Mouse (Mus musculus) CD4-positive, CD25-positive, alpha-beta regulatory T cell, adult 2 months (primary cell): ENCODE results near the gene Mmaa.
A peak's percentile ranks its signal among the peaks of the same experiment; 100 is the strongest.

Experiments
- DNase-seq: peaks from one replicate; pipeline ENCODE4 v3.0.0-alpha.2; 2012; ENCODE audit warnings: low read depth, low spot score

The Mmaa gene

DNA sequence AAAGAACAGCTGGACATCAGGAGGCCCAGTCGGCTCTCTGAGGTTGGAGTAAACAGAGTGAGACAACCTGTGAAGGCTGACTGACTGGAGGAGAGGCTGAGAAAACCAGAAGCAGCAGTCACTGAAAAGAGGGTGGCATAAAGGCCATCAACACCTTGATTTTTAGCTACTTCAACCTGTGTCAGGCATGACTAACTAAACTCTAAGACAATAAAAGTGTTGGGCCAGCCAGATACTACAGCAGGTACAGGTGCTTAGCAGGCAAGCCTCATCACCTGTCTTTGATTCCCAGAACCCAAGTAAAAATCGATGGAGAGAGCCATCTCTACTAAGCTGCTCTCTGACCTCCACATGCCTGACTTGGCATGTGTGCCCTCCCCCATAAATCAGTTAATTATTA is 6.1 kb downstream of the Mmaa start:
- DNase-seq: no peak

DNA sequence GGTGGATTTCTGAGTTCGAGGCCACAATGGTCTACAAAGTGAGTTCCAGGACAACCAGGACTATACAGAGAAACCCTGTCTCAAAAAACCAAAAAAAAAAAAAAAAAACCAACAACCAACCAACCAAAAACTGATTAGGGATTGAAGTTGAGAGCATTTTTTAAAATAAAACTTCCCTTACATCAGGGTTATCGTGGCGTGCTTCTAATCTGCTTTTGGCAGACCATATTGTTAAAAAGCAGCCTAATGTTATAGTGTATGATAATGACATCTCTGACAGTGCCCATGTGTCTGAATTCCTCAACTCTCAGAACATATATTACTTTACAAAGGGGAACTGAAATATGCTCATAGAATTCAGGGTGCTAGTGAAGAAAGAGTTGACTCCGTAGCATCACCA is 6.5 kb downstream of the Mmaa start:
- DNase-seq: no peak

DNA sequence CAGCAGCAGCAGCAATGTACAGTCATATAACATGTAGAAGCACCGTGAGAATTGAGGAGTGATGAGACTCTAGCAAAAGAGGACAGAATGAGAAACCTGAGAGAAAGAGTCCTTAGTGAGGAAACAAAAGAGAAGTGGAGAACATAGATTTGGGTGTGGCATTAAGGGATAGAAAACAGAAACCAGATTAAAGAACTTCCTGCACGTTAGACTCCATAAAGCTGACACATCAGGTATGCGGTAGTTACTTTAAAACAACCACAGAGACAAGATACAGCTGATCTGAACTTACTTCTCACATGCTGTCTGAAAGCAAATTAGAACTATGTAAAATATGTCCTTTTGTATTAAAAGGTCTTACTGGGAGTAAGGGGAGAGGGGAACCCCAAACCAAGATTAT is 8.3 kb downstream of the Mmaa start:
- peak; percentile 34 for DNase-seq

DNA sequence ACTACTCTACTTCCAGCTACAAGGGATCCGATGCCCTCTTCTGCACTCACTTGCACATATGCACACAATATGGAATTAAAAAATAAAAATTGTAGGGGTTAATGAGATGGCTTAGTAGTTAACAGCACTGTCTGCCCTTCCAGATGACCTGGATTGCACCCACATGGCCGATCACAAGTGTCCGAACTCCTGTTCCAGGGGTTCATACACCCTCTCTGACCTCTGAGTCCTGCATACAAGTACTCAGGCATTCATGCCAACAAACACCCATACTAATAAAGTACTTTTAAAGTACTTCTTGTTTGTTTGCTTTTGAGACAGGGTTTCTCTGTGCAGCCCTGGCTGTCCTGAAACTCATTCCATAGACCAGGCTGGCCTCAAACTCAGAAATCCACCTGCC is 10.1 kb downstream of the Mmaa start:
- no peak for DNase-seq

GRCm38 (mm10) chr8:79281376-79281890 is 13.3 kb downstream of the Mmaa start:
- no peak for DNase-seq

GRCm38 (mm10) chr8:79277264-79277870 is 17.4 kb downstream of the Mmaa start:
- DNase-seq: no peak

GRCm38 (mm10) chr8:79274940-79275339 is 19.8 kb downstream of the Mmaa start:
- no peak for DNase-seq

DNA sequence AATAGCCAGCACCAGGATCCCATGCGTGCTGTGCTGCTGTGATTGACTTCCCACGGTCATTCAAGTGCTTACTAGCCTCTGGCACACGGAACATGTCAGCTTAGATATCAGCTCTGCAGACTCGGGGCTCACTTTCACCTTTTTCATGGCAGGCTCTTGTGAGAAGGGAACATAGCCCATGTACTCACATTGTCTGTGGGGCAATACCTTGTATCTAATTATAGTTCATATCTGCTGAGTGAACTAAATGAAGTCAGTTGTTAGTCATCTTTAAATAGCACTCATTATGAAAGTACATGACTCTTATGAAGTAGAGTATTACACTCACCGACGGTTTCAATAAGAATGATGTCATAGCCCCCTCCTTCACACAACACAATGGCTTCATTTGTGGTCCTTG is 21.0 kb downstream of the Mmaa start:
- DNase-seq: no peak

- DNase-seq: no peak
These were observed 22.1 kb downstream of the Mmaa start for GRCm38 (mm10) chr8:79272676-79273075.

- no peak for DNase-seq
These were observed 25.8 kb downstream of the Mmaa start for GRCm38 (mm10) chr8:79268921-79269320.

GRCm38 (mm10) chr8:79261920-79262319 is 32.8 kb downstream of the Mmaa start:
- DNase-seq: no peak

DNA sequence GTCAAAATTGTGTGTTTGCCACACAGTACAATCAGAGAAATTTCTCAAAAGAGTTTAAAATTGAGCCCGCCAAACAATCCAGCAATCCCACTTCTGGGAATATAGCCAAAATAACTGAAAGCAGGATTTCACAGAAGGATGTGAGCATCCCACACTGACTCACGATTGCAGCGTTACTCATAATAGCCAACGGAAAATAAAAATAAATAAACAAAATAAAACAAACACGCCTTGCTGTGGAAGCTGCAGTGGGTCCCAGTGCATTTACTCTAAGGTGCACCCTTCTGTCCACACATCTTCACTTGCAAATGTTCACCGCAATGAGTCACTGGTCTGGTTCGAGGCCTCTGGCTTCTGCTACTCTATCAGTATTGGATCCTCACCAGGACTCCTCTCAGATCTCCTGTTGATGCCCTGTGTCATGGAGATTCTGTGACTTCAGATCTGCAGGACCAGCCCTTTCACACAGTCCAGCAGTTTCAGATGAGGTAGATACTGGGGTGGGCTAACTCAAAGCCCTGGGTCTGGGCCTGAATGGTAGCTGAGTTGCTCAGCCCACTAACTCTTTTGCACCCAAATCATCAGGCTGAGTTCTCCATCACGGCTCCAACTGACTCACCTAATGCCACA is 38.5 kb downstream of the Mmaa start:
- DNase-seq: no peak

DNA sequence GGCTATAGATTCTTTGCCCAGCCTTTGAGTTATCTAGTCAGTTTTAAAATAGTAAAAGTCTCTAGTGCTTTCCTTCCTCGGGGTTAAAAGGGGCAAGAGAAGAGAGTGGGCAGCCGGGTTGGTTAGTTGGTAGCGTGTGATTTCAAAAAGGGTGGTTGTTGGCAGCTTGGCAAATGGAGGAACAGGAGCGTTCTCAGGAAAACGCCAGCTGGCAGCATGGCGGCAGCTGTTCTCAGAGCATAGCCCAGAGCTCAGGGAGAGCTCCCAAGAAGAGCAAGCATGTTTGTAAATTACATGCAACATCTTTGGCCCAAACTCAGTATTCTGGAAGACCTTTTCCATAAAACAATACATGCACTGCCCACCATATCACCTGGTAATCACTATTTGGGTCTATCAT is 41.0 kb downstream of the Mmaa start:
- DNase-seq: no peak

DNA sequence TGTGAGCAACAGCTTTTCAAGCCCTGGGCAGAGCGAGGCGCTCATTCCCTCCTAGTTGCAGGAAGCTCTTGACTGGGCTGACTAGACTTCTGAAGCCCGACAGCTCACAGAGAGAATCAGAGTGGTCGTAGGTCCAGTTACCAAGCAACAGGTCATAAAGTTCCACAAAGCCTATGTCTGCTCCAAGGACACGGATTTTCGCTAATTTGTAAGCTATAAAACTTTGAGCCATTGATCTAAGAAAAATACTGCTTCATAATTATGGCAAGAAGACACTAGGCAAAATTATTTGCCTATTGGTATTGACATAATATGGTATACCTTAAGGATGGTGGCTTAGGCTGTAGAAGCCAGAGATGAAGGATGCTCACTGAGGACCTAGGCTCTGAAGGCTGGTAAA is 46.3 kb downstream of the Mmaa start, which contains the start of gene 1700011L22Rik:
Gene 1700011L22Rik (minus strand): TSS at position 101 of the 400 bp plus-strand sequence.
- no peak for DNase-seq

- DNase-seq: no peak
These were observed 51.3 kb downstream of the Mmaa start for GRCm38 (mm10) chr8:79243422-79243821.

GRCm38 (mm10) chr8:79239996-79240395 is 54.7 kb downstream of the Mmaa start:
- no peak for DNase-seq

- no peak for DNase-seq
These were observed 55.4 kb downstream of the Mmaa start for GRCm38 (mm10) chr8:79239320-79239719.

DNA sequence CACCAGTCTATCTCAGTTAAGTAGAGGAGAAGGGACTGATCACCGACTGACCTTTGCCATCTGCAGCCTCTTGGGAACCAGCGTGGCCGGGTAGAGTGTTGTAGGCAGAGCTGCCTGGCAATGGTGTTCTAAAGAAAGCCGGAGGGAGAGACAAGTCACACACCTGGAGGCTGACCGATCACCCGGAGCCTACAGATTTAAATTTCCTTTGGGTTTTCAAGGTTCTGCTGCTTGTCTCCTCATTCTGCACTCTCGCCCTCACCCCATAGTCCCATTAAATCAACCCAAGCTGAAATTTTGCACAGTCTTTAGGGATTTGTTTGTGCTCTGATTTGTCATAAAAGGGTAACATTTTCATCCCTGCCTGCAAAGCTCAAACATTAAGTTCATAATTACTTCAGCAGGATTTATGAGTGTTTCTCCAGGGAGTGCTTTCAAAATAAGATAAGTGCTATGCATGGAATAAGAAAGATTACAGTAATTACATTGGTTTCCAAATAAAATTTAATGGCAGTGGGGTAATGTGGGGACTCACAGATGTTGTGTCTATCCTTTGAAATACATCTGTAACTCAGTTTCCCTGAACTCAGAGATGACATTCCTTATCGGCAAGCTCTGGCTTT is 65.4 kb downstream of the Mmaa start:
- DNase-seq: no peak

DNA sequence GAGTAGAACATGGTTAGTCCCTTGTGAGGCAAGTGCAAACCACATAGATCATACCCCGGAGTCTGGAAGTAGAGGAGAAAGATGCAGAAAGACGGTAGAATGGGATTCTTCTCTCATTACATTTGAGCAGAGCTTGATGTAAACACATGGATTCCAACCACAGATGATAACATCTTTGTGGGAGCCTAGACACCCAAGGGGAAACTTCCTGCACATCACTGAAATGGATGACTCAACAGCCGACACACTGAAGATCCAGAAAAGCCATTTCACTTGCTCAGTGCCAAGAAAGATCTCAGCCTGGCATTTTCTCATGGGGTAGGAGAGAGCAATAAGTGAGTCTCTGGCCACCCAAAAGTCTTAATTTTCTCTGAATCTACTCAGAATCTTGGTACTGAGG is 66.8 kb downstream of the Mmaa start:
- no peak for DNase-seq

DNA sequence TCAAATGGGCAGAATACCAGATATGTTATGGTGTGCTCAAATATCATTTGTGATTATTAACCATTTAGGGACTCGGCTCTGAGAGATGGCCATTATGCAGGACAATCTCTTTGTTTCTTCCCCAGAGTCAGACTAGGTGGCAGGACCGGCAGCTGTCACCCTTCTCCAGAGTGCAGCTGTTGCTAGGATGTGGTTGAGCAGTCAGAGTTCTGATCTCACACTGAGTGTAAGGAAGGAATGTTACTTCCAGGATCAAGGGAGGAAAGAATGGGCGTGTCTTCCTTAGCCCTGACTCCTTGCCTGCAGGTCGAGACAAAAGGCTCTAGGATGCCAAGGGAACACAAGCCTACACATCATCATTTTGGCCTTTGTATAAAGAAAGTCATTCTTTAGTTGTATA is 67.5 kb downstream of the Mmaa start:
- no peak for DNase-seq

GRCm38 (mm10) chr8:79226046-79226445 is 68.7 kb downstream of the Mmaa start:
- no peak for DNase-seq

DNA sequence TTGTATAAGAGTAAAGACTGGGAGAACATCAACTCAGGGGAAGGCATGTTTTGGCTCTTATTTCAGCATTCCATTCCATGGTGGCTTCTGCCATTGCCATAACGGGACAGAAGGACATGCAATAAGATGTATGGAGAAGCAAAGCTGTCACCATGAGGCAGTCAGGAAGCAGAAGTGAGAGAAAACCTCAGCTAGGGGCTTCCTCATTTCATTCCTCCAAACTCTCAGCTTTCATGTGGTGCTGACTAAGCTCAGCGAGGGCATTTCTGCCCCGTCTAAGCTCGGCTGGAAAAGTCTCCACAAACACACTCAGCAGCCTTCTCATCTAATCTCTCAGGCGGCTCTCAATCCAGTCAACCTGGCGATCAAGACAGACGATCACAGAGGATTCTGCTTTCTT is 69.2 kb downstream of the Mmaa start:
- no peak for DNase-seq

- no peak for DNase-seq
These were observed 70.4 kb downstream of the Mmaa start for GRCm38 (mm10) chr8:79224363-79224762.
